Mouse (Mus musculus): ENCODE data around the gene Etfdh. TPM values are rescaled to one million over a fixed set of nuclear protein-coding genes. Genes with fewer than 3 reads are reported as not detected.

Etfdh gene
- polyA plus RNA-seq, 1 experiment from 2014 or later, result 38.8 TPM

DNA sequence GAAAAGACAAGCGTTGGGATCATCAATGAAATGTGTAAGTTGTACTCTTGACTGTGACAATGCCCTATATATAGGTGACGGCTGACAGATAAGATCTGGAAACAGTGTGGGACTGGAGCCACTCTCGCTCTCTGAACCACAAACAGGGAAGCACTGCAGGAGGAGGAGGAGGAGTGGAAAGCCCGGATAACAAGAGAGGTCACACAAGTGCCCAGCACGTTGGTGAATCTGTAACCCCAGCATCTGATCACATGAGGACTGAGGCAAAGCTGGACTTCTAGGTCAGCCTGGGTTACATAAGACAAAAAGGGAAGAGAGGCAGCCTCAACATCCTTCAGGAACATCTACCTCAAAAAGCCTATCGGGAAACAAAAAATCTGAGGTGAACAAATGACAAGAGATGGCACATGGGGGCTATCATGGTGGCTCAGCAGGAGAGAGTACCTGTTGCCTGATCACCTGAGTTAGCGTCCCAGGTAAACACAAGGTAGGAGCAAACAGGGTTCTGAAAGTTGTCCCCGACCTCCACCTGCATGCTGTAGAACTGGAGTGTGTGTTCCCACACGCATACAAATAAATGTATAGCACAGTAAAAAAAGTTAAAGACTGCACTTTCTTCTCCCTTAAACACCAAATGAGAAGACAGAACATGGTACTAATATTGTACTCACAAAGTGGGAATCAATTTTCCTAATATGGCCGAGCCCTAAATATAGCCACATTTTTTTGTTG, 64.3 kb downstream of the Etfdh start:
- Histone ChIP-seq H3K4me1 (replicated peaks) (peaks cover 63% of the 10 kb centered on the region), H3K36me3 (peaks cover 12% of the 10 kb centered on the region; the same call in 1 of the 2 replicates), H3K4me3 (replicated peaks) (peak overlapping the region; percentile 97), H3K4me2 (peak overlapping the region; percentile 82), H3K27me3 (no peaks in the 10 kb centered on the region), H3K9me3 (replicated peaks) (no peaks in the 10 kb centered on the region), H3K27ac (peak overlapping the region; percentile 34; the same call in 1 of the 2 replicates), H3K9ac (peak overlapping the region; percentile 99)
- DNase-seq (no peak), ATAC-seq (ENCODE audit: low read depth) (no peak)
- 45% methylated on average over 10 of the region's 10 CpGs for WGBS (ENCODE audit: insufficient replicate concordance)

DNA sequence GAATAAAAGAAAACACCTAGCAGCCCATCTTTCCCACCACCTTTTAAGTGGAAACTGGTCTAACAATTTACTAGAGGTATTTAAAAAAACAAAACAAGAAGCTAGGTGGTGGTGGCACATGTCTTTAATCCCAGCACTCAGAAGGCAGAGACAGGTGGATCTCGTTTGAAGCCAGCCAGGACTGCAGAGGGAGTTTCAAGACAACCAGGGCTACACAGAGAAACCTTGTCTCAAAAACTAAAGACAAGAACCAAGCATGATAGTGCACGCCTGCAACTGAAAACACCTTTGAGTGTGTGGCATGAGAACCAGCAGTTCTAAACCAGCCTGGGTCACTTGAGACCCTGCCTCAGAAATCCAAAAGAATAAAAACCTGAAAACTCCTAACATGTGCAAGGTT, 65.8 kb downstream of the Etfdh start:
- Histone ChIP-seq H3K27me3 (no peaks in the 10 kb centered on the region), H3K4me1 (replicated peaks) (peaks cover 57% of the 10 kb centered on the region), H3K9me3 (replicated peaks) (no peaks in the 10 kb centered on the region), H3K36me3 (peaks cover 12% of the 10 kb centered on the region; the same call in 1 of the 2 replicates), H3K4me3 (replicated peaks) (no peak overlapping the region), H3K9ac (no peak overlapping the region), H3K27ac (no peak overlapping the region), H3K4me2 (no peak overlapping the region)
- ATAC-seq (ENCODE audit: low read depth) (no peak), DNase-seq (no peak)
- WGBS (ENCODE audit: insufficient replicate concordance), result 64% methylated on average over 2 of the region's 2 CpGs

DNA sequence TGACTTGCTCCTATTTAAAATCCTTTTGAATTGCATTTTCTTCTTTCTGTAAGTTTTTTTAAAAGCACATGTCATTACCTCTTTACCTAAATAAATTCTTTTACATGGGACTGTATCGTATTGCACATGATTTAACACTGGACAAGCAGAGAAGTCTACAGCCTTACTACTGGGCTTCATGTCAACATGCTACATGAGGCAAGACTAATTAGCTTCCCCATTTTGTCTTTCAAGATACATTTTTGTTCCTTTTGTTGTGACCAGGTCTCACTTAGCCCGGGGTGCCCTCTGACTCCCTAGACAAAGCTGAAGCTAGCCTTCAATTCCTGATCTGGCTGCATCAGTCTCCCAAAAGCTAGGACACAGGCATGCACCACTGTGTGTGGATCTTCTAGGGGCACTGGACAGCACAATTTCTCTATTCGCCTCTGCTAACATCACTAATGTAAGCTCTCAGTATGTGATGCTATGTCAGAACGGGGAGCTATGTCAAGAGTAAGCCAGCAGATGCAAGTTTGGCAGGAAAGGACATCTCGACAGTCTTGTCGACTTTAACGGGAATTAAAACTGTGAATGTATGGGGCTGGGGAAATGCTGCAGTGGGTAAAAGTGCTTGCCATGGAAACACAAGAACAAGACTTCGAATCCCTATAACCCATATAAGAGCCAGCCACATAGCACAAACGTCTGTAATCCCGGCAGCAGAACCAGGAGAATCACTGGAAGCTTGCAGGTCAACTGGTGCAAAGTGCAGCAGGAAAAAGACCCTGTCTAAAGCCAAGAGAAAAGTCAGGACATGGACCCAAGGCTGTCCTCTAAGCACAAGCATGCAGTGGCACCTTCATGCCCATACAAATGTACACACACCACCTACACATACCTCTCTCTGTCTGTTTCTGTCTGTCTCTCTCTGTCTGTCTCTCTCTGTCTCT, 67.2 kb downstream of the Etfdh start:
- Histone ChIP-seq H3K9me3 (replicated peaks) (no peaks in the 10 kb centered on the region), H3K4me3 (replicated peaks) (no peak overlapping the region), H3K4me2 (no peak overlapping the region), H3K9ac (no peak overlapping the region), H3K36me3 (peaks cover 15% of the 10 kb centered on the region; the same call in 1 of the 2 replicates), H3K27me3 (no peaks in the 10 kb centered on the region), H3K27ac (peak overlapping the region; percentile 23; the same call in 1 of the 2 replicates), H3K4me1 (replicated peaks) (peaks cover 53% of the 10 kb centered on the region)
- ATAC-seq (ENCODE audit: low read depth), result no peak
- WGBS (ENCODE audit: insufficient replicate concordance), result 82% methylated on average over 10 of the region's 10 CpGs
- no peak for DNase-seq

DNA sequence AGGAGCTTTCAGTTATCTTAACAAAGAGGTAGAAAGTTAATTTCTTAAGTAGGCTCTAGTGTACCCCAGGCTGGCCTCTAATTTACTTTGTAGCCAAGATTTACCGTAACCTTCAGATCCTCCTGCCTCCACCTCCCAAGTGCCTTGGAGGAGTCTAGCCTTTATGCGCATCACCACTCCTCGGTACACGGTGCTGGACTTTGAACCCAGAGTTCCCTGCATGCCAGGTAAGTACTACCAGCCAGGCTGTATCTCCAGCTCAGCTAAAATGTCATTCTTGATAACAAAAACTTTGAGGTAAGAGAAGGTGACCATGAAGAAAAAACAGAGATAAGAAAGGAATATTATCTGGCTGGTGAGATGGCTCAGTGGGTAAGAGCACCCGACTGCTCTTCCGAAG, 68.7 kb downstream of the Etfdh start:
- Histone ChIP-seq H3K4me2 (no peak overlapping the region), H3K9ac (no peak overlapping the region), H3K27me3 (no peaks in the 10 kb centered on the region), H3K27ac (no peak overlapping the region), H3K4me1 (replicated peaks) (peaks cover 38% of the 10 kb centered on the region), H3K4me3 (replicated peaks) (no peak overlapping the region), H3K9me3 (replicated peaks) (no peaks in the 10 kb centered on the region), H3K36me3 (peaks cover 19% of the 10 kb centered on the region; the same call in 1 of the 2 replicates)
- DNase-seq (no peak), ATAC-seq (ENCODE audit: low read depth) (no peak)
- 84% methylated on average over 6 of the region's 6 CpGs for WGBS (ENCODE audit: insufficient replicate concordance)

DNA sequence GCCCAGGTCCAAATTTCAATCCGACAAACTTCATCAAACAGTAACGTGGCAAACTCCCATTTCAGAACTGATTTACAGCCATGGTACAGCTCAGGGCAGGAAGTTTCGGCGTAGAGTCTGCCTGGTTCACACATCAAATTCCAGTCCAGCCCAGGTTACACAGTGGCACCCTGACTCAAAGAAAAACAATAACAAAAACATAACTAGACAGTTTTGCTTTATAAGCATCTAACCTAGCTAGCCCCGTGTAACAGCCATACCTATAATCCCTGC, 69.6 kb downstream of the Etfdh start:
- H3K9me3 ChIP-seq (replicated peaks), result no peaks in the 10 kb centered on the region
- no peak overlapping the region for H3K27ac ChIP-seq
- ATAC-seq (ENCODE audit: low read depth) (no peak), DNase-seq (no peak)
- H3K9ac ChIP-seq, result no peak overlapping the region
- no peak overlapping the region for H3K4me2 ChIP-seq
- no peaks in the 10 kb centered on the region for H3K27me3 ChIP-seq
- no peak overlapping the region for H3K4me3 ChIP-seq (replicated peaks)
- WGBS (ENCODE audit: insufficient replicate concordance), result 76% methylated on average over 5 of the region's 5 CpGs
- H3K36me3 ChIP-seq, result peaks cover 19% of the 10 kb centered on the region; the same call in 1 of the 2 replicates
- H3K4me1 ChIP-seq (replicated peaks), result peaks cover 30% of the 10 kb centered on the region

DNA sequence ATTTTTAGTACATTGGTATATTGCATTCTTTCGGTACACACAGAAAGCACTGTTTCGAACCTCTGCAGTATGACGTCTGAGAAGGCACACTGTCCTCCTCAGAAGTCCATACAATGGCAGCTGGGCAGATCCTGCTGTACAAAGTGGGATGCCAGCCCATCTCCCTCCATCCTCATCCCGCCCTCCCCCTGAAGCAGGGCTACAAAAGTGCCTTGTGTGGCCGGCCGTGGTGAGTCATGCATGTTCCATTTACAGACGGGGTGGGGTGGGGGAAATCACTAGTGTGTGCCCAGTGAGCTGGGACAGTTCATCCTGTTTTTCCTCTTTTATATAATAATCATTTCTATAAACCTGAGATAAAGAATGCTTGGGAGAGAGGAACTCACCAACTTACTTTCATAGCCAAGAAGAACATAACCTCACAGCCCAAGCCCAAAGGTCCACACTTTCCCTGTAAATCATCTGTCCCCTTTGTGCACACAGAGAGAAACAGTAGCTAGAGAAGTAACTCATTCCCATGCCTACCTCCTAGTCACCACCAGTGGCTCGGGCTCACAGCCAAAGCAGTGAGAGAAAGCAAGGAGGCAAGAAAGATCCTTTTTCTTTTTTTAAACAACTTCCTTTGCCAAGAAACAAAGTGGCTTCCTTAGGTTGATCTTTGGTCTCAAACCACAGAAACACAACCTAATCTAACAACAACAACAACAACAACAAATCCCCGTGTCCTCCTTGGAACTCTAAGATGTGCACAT, 70.1 kb downstream of the Etfdh start:
- Histone ChIP-seq H3K9me3 (replicated peaks) (no peaks in the 10 kb centered on the region), H3K4me2 (no peak overlapping the region), H3K4me1 (replicated peaks) (peaks cover 26% of the 10 kb centered on the region), H3K27ac (no peak overlapping the region; the same call in 1 of the 2 replicates), H3K36me3 (peaks cover 21% of the 10 kb centered on the region; the same call in 1 of the 2 replicates), H3K9ac (no peak overlapping the region), H3K27me3 (no peaks in the 10 kb centered on the region), H3K4me3 (replicated peaks) (no peak overlapping the region)
- ATAC-seq (ENCODE audit: low read depth) (no peak), DNase-seq (no peak)
- 79% methylated on average over 9 of the region's 9 CpGs for WGBS (ENCODE audit: insufficient replicate concordance)

DNA sequence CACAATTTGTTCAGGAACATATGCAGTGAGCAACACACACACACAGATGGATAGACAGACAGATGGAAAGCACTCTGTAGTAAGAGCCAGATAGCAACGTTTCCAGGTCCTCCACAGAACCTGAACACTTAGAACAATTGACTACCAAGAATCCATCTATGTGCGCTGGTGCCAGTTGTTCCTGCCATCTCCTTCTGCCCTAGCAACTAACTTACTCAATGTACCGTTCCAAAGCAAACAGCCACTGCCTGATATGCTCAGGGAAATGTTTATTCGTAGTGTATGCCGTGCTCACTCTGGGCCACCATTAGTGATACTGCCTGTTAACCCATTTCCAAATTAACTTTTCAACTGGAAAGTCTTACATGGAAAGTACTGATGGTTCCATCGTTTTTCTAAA, 74.2 kb downstream of the Etfdh start:
- Histone ChIP-seq H3K4me3 (replicated peaks) (no peak overlapping the region), H3K9me3 (replicated peaks) (no peaks in the 10 kb centered on the region), H3K4me2 (no peak overlapping the region), H3K36me3 (peaks cover 10% of the 10 kb centered on the region; the same call in 1 of the 2 replicates), H3K9ac (no peak overlapping the region), H3K27me3 (no peaks in the 10 kb centered on the region), H3K27ac (no peak overlapping the region), H3K4me1 (replicated peaks) (peaks cover 28% of the 10 kb centered on the region)
- no peak for ATAC-seq (ENCODE audit: low read depth)
- WGBS (ENCODE audit: insufficient replicate concordance), result 76% methylated on average over 6 of the region's 6 CpGs
- DNase-seq, result no peak

Other genes with a start within 250 kb of the Etfdh start
- 3.5 and 3.8 TPM in 2 replicates for gene Fnip2, start 61.7 kb downstream of the Etfdh start, polyA plus RNA-seq (2015; fragmentation: Nextera tagmentation; extraction: Ambion mirVana)
- 164 and 208 TPM in 2 replicates for gene Ppid, start 38.2 kb downstream of the Etfdh start, polyA plus RNA-seq (2015; fragmentation: Nextera tagmentation; extraction: Ambion mirVana)
- 20.5 and 23.4 TPM in 2 replicates for gene 4930579G24Rik, start 421 bp downstream of the Etfdh start, polyA plus RNA-seq (2015; fragmentation: Nextera tagmentation; extraction: Ambion mirVana)
- not detected in 2 replicates for gene Rxfp1, start 108.4 kb upstream of the Etfdh start, polyA plus RNA-seq (2015; fragmentation: Nextera tagmentation; extraction: Ambion mirVana)
- gene Tmem144, start 223.3 kb upstream of the Etfdh start, polyA plus RNA-seq (2015; fragmentation: Nextera tagmentation; extraction: Ambion mirVana), result 1.9 and 2.7 TPM in 2 replicates

Measured in liver, embryonic 13.5 days (tissue).